Mouse (Mus musculus): ENCODE results near the gene Ighmbp2. TPM values are rescaled to one million over a fixed set of nuclear protein-coding genes. Genes with fewer than 3 reads are reported as not detected.
A peak's percentile ranks its signal among the peaks of the same experiment; 100 is the strongest.

Ighmbp2 gene
- total RNA-seq (2022) = 1 to 10 TPM; 2.6 to 3.3 (median 3.2) TPM

GRCm38 (mm10) chr19:3282572-3283467, at the start of gene Ighmbp2, which contains the start of gene Mrpl21:
Gene Ighmbp2, minus strand, starts transcription at chr19:3283017.
Gene Mrpl21, plus strand, starts transcription at chr19:3282901.
- peak; percentile 88 for DNase-seq (ENCODE audit: low spot score)

GRCm38 (mm10) chr19:3326479-3327047, 43.7 kb upstream of the Ighmbp2 start:
- no peak for DNase-seq (ENCODE audit: low spot score)

- DNase-seq (ENCODE audit: low spot score) = no peak
These were observed 43.1 kb upstream of the Ighmbp2 start for GRCm38 (mm10) chr19:3325771-3326478.

- peak; percentile 91 for DNase-seq (ENCODE audit: low spot score)
These were observed 42.3 kb upstream of the Ighmbp2 start for GRCm38 (mm10) chr19:3324931-3325711.

GRCm38 (mm10) chr19:3324271-3324811, 41.5 kb upstream of the Ighmbp2 start:
- peak; percentile 40 for DNase-seq (ENCODE audit: low spot score)

- DNase-seq (ENCODE audit: low spot score) = peak; percentile 81
These were observed 41.0 kb upstream of the Ighmbp2 start for GRCm38 (mm10) chr19:3323753-3324270.

GRCm38 (mm10) chr19:3323201-3323621, 40.4 kb upstream of the Ighmbp2 start:
- DNase-seq (ENCODE audit: low spot score) = peak; percentile 83

GRCm38 (mm10) chr19:3322261-3322969, 39.6 kb upstream of the Ighmbp2 start, which contains the start of gene Cpt1a:
Gene Cpt1a, plus strand, starts transcription at chr19:3322334.
- peak; percentile 65 for DNase-seq (ENCODE audit: low spot score)

- DNase-seq (ENCODE audit: low spot score) = peak; percentile 78
These were observed 38.8 kb upstream of the Ighmbp2 start for GRCm38 (mm10) chr19:3321617-3322016.

GRCm38 (mm10) chr19:3320801-3321200, 38.0 kb upstream of the Ighmbp2 start:
- no peak for DNase-seq (ENCODE audit: low spot score)

GRCm38 (mm10) chr19:3320086-3320485, 37.3 kb upstream of the Ighmbp2 start:
- DNase-seq (ENCODE audit: low spot score) = no peak

GRCm38 (mm10) chr19:3319341-3319740, 36.5 kb upstream of the Ighmbp2 start:
- no peak for DNase-seq (ENCODE audit: low spot score)

- DNase-seq (ENCODE audit: low spot score) = no peak
These were observed 24.5 kb upstream of the Ighmbp2 start for GRCm38 (mm10) chr19:3307175-3307949.

- no peak for DNase-seq (ENCODE audit: low spot score)
These were observed 21.2 kb upstream of the Ighmbp2 start for GRCm38 (mm10) chr19:3304017-3304416.

- DNase-seq (ENCODE audit: low spot score) = no peak
These were observed 15.0 kb upstream of the Ighmbp2 start for GRCm38 (mm10) chr19:3297775-3298174.

- DNase-seq (ENCODE audit: low spot score) = no peak
These were observed 14.2 kb upstream of the Ighmbp2 start for GRCm38 (mm10) chr19:3297034-3297433.

- DNase-seq (ENCODE audit: low spot score) = no peak
These were observed 12.4 kb upstream of the Ighmbp2 start for GRCm38 (mm10) chr19:3295245-3295644.

GRCm38 (mm10) chr19:3292993-3293392, 10.2 kb upstream of the Ighmbp2 start:
- DNase-seq (ENCODE audit: low spot score) = no peak

GRCm38 (mm10) chr19:3292028-3292427, 9.2 kb upstream of the Ighmbp2 start:
- DNase-seq (ENCODE audit: low spot score) = peak; percentile 50
